Mouse (Mus musculus) mouse embryonic stem cell (cell line): ENCODE results near the gene Ptprm.
"Not testable (repeated sequence)": the region's sequence is repeated elsewhere in the genome, so short reads cannot be mapped to it uniquely, and the experiment has no call there.

Experiments
- in situ Hi-C, 2 experiments: fragments of 300-500 bp; cut with MboI; formaldehyde crosslinking; loops; 1 replicate in 1 of 2; 3 replicates in 1 of 2; pipeline ENCODE4 v1.14.3; 2019 to 2020; ENCODE audit warnings: low sequenced_read_pairs in 2 of 2, low pct_unique_long_range_greater_than_20kb in 1 of 2, mixed read lengths in 1 of 2; ENCODE audit not compliant: unreplicated experiment in 1 of 2

Gene Ptprm

GRCm38 (mm10) chr17:66880969-66881701 is 473.1 kb downstream of the Ptprm start:
- in situ Hi-C loops, result no loop called here

- in situ Hi-C loops, result no loop called here
Observed at GRCm38 (mm10) chr17:66879151-66879550, 475.1 kb downstream of the Ptprm start.

- in situ Hi-C loops, result no loop called here
Observed at GRCm38 (mm10) chr17:66877582-66877981, 476.7 kb downstream of the Ptprm start.

DNA sequence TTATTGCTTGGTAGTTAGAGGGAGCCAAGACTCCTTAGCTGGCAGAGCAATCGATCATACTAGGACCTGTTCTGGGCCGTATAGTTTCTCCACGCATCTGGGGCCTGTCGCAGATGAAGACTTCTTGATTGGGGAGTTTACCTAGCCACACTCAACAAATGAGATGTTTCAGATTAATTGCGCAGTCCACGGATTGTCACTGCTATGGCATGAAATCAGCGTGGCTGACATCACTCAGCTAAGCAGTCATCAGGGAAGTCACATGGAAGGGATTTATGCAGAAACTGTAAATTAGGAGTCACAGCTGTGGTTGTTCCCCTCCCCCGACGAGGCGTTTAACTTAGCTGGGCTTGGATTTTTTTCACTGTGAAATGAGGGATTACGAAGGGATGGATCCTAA is 479.4 kb downstream of the Ptprm start:
- in situ Hi-C loops, result no loop called here

- in situ Hi-C loops, result no loop called here
Observed at GRCm38 (mm10) chr17:66871396-66871795, 482.9 kb downstream of the Ptprm start.

GRCm38 (mm10) chr17:66869581-66870002 is 484.7 kb downstream of the Ptprm start:
- in situ Hi-C loops, result no loop called here

- in situ Hi-C loops, result no loop called here
Observed at GRCm38 (mm10) chr17:66864441-66864840, 489.8 kb downstream of the Ptprm start.

DNA sequence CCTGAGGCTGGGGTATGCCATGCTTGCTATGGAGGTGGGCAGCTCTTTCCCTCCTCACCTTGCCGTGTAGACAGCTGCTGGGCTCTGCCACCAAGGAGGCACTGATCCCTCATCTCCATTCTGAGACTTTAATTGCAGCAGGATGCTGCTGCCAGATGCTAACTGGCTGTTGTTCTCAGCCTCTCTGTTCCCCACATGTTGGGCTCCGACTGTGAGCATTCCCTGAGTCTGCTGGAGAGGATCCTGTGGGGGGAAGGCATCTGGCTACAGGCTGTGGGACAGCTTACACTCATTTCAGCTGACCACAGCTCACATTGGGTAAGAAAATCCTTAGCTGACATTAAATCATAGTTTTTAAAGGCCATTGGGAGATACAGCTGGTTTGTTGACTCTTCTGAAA is 492.7 kb downstream of the Ptprm start:
- in situ Hi-C loops, result no loop called here

DNA sequence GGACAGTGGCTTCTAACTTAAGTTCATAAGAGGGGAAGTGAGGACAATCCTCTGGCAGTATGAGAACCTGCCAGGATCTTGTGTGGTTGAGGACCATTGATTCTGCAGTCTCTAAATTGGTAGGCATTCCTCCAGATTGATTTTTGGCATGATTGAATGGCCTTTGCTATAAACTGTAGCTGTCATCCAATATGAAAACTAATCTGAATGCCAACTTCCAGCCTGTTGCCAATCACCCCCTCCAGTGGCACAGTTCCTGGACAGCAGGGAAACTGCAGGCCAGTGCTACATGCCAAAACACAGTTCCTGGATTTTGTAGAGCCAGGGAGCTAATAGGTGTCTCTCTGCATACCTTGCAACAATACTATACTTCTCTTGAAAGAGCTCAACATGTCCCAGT is 495.5 kb downstream of the Ptprm start:
- in situ Hi-C loops, result no loop called here

DNA sequence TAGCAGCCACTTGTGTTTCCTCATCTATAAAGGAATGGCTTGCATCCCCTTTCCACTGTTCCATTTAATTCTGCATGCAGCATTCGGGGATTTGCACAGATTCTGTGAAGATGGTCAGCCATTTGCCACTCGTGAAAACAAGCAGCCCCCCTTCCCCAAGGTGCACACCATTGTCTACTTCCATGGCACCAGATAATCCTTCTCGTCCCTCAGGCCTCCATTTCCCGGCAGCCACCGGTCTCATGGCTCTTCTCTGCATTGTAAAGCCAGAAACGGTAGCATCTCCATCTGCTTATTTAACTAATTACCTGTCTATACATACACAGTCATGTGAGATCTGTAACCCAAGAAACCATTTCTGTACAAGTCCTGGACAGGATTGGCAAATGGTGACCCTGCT is 501.8 kb downstream of the Ptprm start:
- in situ Hi-C loops, result no loop called here

GRCm38 (mm10) chr17:66847011-66847410 is 507.2 kb downstream of the Ptprm start:
- in situ Hi-C loops, result not testable (repeated sequence)

DNA sequence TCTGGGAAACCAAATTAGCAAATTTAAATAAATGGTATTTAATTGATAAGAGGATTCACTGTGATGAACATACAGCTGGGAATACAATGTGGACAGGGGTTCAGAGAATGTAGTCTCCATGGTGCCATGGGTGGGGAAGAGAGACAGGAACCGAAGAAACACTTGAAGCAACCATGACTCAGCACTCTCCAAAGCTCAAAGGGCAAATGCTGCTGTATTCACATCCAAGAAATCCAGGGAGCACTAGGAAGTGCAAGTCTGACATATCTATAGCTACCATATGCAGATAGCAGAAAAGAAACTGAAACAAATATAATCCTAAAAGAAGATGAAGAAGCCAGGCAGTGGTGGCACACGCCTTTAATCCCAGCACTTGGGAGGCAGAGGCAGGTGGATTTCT is 531.9 kb downstream of the Ptprm start:
- in situ Hi-C loops, result no loop called here

- in situ Hi-C loops, result no loop called here
Observed at GRCm38 (mm10) chr17:66817380-66817779, 536.9 kb downstream of the Ptprm start.

DNA sequence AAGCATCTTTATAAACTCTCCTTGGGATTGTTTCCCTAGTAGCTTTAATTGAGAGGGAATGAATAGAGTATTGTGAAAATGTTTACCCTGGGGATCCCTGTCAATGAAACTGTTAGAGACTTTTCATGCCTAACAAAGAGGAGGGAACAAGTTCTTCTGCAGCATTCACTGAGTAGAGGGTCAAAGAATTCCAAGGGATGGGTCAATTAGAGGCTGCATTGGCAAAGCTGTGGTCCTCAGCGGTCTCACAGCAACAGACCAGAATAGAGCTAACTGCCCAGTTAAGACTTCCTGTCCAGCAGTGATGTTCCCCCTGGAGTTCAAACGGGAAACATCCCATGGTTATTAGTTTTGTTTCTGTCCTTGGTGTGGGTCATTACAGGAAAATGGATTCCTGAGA is 538.3 kb downstream of the Ptprm start:
- in situ Hi-C loops, result no loop called here

DNA sequence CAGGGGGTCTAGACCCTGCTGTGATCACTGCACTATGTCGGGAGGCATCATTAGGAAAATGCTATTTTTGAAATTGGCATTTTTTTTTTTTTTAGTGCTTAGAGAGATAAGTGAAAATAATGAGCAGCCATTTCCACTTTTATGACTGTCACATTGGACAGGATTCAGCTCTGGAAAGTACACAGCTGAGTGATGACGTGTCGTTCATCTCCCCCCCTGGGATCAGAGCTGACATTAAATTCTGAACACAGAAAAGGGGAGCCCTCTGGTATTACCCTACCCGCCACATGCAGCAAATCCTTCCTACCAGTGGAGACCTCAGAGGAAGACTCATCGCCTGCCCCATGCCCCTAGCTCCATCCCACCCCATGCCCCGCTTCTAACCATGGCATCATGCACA is 540.5 kb downstream of the Ptprm start:
- in situ Hi-C loops, result no loop called here

DNA sequence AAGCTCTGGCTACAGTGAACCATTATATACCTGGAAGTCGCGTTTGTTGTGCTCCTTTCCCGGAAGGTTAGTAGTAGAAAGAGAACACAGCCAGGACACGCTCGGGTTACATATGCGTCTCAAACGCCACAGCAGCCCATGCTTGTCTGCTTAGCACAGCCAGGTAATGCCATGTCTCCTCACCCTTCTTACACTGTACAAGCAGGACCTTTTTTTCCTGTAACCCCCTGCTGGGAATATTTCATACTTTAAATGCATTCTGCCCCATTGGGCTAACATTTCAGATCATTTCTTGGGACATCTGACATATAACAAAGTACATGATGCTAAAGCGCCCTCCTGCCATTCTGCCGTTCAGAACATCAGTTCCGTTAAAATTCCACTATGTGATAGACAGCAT is 540.9 kb downstream of the Ptprm start:
- in situ Hi-C loops, result no loop called here

- in situ Hi-C loops, result no loop called here
Observed at GRCm38 (mm10) chr17:66809786-66810185, 544.5 kb downstream of the Ptprm start.

GRCm38 (mm10) chr17:66808186-66808585 is 546.1 kb downstream of the Ptprm start:
- in situ Hi-C loops, result no loop called here

GRCm38 (mm10) chr17:66801831-66802687 is 552.2 kb downstream of the Ptprm start:
- in situ Hi-C loops, result no loop called here

DNA sequence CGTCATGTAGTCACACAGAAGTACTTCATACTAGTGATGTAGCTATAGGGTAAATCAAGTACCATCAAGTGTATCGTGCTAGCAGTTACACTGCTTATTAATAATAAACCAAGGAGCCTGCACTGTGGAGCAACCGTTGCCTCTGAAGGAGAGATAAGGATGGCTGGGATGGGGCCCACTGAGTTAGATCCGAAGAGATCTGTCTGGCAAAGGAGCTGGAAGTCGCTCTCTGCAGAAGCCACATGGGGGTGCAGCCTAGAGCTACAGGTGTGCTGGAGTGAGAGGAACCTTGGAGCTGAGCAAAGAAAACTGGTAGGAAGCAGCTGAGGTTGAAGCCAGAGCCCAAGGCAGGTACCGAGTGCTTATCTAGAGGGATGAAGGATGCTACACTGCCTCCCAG is 554.0 kb downstream of the Ptprm start:
- in situ Hi-C loops, result no loop called here
